Mouse (Mus musculus): ENCODE measurements at regions not wholly inside any gene's neighbourhood (a gene's known extent, or its start where the extent isn't known, plus 50 kb on each side); places are given as distances from the start of the nearest gene placed in this dataset.
A peak's percentile ranks its signal among the peaks of the same experiment; 100 is the strongest.

GRCm38 (mm10) chr7:115056992-115057645 is 313.6 kb downstream of the Insc start:
- DNase-seq (ENCODE audit: low spot score, missing footprints) (peak; percentile 92), ATAC-seq (ENCODE audit: low FRiP score) (peak; percentile 90)
- Histone ChIP-seq H3K9me3 (ENCODE audit: control insufficient read depth, low read length) (no peaks in the 10 kb centered on the region), H3K4me3 (ENCODE audit: low read depth, low read length) (no peak overlapping the region), H3K36me3 (ENCODE audit: control insufficient read depth, insufficient read depth, low read length) (no peaks in the 10 kb centered on the region), H3K27ac (ENCODE audit: low read depth, low read length) (no peak overlapping the region), H3K4me2 (peak overlapping the region; percentile 7; the same call in 1 of the 2 replicates), H3K4me1 (ENCODE audit: control insufficient read depth, insufficient read depth, low read length) (peaks cover 12% of the 10 kb centered on the region), H3K9ac (ENCODE audit: low read length) (no peak overlapping the region), H3K27me3 (ENCODE audit: control insufficient read depth, insufficient read depth, low read length) (no peaks in the 10 kb centered on the region; the same call in 1 of the 2 replicates)
- 21% methylated on average over 3 of the region's 3 CpGs for WGBS

- Histone ChIP-seq H3K4me2 (no peak overlapping the region), H3K4me3 (ENCODE audit: low read depth, low read length) (no peak overlapping the region), H3K36me3 (ENCODE audit: control insufficient read depth, insufficient read depth, low read length) (no peaks in the 10 kb centered on the region), H3K27me3 (ENCODE audit: control insufficient read depth, insufficient read depth, low read length) (no peaks in the 10 kb centered on the region; the same call in 1 of the 2 replicates), H3K9ac (ENCODE audit: low read length) (no peak overlapping the region), H3K27ac (ENCODE audit: low read depth, low read length) (no peak overlapping the region), H3K9me3 (ENCODE audit: control insufficient read depth, low read length) (no peaks in the 10 kb centered on the region), H3K4me1 (ENCODE audit: control insufficient read depth, insufficient read depth, low read length) (peaks cover 12% of the 10 kb centered on the region)
- no peak for DNase-seq (ENCODE audit: low spot score, missing footprints)
- 21% methylated on average over 3 of the region's 3 CpGs for WGBS
- peak; percentile 36; the same call in 1 of the 2 replicates for ATAC-seq (ENCODE audit: low FRiP score)
Measured at GRCm38 (mm10) chr7:115057736-115058135, 314.2 kb downstream of the Insc start.

GRCm38 (mm10) chr7:115060171-115060570 is 316.7 kb downstream of the Insc start:
- ATAC-seq (ENCODE audit: low FRiP score) (no peak), DNase-seq (ENCODE audit: low spot score, missing footprints) (no peak)
- 67% methylated on average over 5 of the region's 5 CpGs for WGBS
- H3K36me3 ChIP-seq (ENCODE audit: control insufficient read depth, insufficient read depth, low read length) = no peaks in the 10 kb centered on the region
- H3K4me3 ChIP-seq (ENCODE audit: low read depth, low read length) = no peak overlapping the region
- no peak overlapping the region for H3K9ac ChIP-seq (ENCODE audit: low read length)
- H3K4me1 ChIP-seq (ENCODE audit: control insufficient read depth, insufficient read depth, low read length) = peaks cover 12% of the 10 kb centered on the region
- no peak overlapping the region for H3K4me2 ChIP-seq
- no peaks in the 10 kb centered on the region for H3K9me3 ChIP-seq (ENCODE audit: control insufficient read depth, low read length)
- no peak overlapping the region for H3K27ac ChIP-seq (ENCODE audit: low read depth, low read length)
- no peaks in the 10 kb centered on the region; the same call in 1 of the 2 replicates for H3K27me3 ChIP-seq (ENCODE audit: control insufficient read depth, insufficient read depth, low read length)

GRCm38 (mm10) chr7:115062817-115063216 is 319.3 kb downstream of the Insc start:
- ATAC-seq (ENCODE audit: low FRiP score) (no peak), DNase-seq (ENCODE audit: low spot score, missing footprints) (no peak)
- Histone ChIP-seq H3K9ac (ENCODE audit: low read length) (no peak overlapping the region), H3K9me3 (ENCODE audit: control insufficient read depth, low read length) (no peaks in the 10 kb centered on the region), H3K4me3 (ENCODE audit: low read depth, low read length) (no peak overlapping the region), H3K36me3 (ENCODE audit: control insufficient read depth, insufficient read depth, low read length) (no peaks in the 10 kb centered on the region), H3K4me2 (no peak overlapping the region), H3K4me1 (ENCODE audit: control insufficient read depth, insufficient read depth, low read length) (peaks cover 2% of the 10 kb centered on the region), H3K27ac (ENCODE audit: low read depth, low read length) (no peak overlapping the region), H3K27me3 (ENCODE audit: control insufficient read depth, insufficient read depth, low read length) (no peaks in the 10 kb centered on the region; the same call in 1 of the 2 replicates)
- 72% methylated on average over 3 of the region's 3 CpGs for WGBS

GRCm38 (mm10) chr7:115067641-115068040 is 324.1 kb downstream of the Insc start:
- H3K9ac ChIP-seq (ENCODE audit: low read length) = no peak overlapping the region
- H3K36me3 ChIP-seq (ENCODE audit: control insufficient read depth, insufficient read depth, low read length) = no peaks in the 10 kb centered on the region
- H3K27ac ChIP-seq (ENCODE audit: low read depth, low read length) = no peak overlapping the region
- no peak overlapping the region for H3K4me3 ChIP-seq (ENCODE audit: low read depth, low read length)
- ATAC-seq (ENCODE audit: low FRiP score) (no peak), DNase-seq (ENCODE audit: low spot score, missing footprints) (no peak)
- no peaks in the 10 kb centered on the region for H3K27me3 ChIP-seq (ENCODE audit: control insufficient read depth, insufficient read depth, low read length)
- H3K4me1 ChIP-seq (ENCODE audit: control insufficient read depth, insufficient read depth, low read length) = no peaks in the 10 kb centered on the region
- WGBS = 94% methylated on average over 2 of the region's 2 CpGs
- H3K9me3 ChIP-seq (ENCODE audit: control insufficient read depth, low read length) = no peaks in the 10 kb centered on the region
- H3K4me2 ChIP-seq = no peak overlapping the region

- Histone ChIP-seq H3K9me3 (ENCODE audit: control insufficient read depth, low read length) (no peaks in the 10 kb centered on the region), H3K27me3 (ENCODE audit: control insufficient read depth, insufficient read depth, low read length) (no peaks in the 10 kb centered on the region), H3K4me3 (ENCODE audit: low read depth, low read length) (no peak overlapping the region), H3K27ac (ENCODE audit: low read depth, low read length) (no peak overlapping the region), H3K4me2 (no peak overlapping the region), H3K9ac (ENCODE audit: low read length) (no peak overlapping the region), H3K36me3 (ENCODE audit: control insufficient read depth, insufficient read depth, low read length) (no peaks in the 10 kb centered on the region), H3K4me1 (ENCODE audit: control insufficient read depth, insufficient read depth, low read length) (no peaks in the 10 kb centered on the region)
- ATAC-seq (ENCODE audit: low FRiP score) (no peak), DNase-seq (ENCODE audit: low spot score, missing footprints) (peak; percentile 14)
- WGBS = 76% methylated on average over 2 of the region's 2 CpGs
Measured at GRCm38 (mm10) chr7:115073406-115073805, 329.9 kb downstream of the Insc start.

- no peak overlapping the region for H3K4me2 ChIP-seq
- no peaks in the 10 kb centered on the region for H3K9me3 ChIP-seq (ENCODE audit: control insufficient read depth, low read length)
- H3K4me3 ChIP-seq (ENCODE audit: low read depth, low read length) = no peak overlapping the region
- H3K36me3 ChIP-seq (ENCODE audit: control insufficient read depth, insufficient read depth, low read length) = no peaks in the 10 kb centered on the region
- no peaks in the 10 kb centered on the region for H3K27me3 ChIP-seq (ENCODE audit: control insufficient read depth, insufficient read depth, low read length)
- ATAC-seq (ENCODE audit: low FRiP score) (no peak), DNase-seq (ENCODE audit: low spot score, missing footprints) (no peak)
- H3K27ac ChIP-seq (ENCODE audit: low read depth, low read length) = no peak overlapping the region
- no peak overlapping the region for H3K9ac ChIP-seq (ENCODE audit: low read length)
- WGBS = 91% methylated on average over 4 of the region's 4 CpGs
- H3K4me1 ChIP-seq (ENCODE audit: control insufficient read depth, insufficient read depth, low read length) = no peaks in the 10 kb centered on the region
Measured at GRCm38 (mm10) chr7:115076781-115077180, 333.3 kb downstream of the Insc start.

- WGBS = 87% methylated on average over 3 of the region's 3 CpGs
- DNase-seq (ENCODE audit: low spot score, missing footprints) = no peak
- Histone ChIP-seq H3K9me3 (ENCODE audit: control insufficient read depth, low read length) (no peaks in the 10 kb centered on the region), H3K27me3 (ENCODE audit: control insufficient read depth, insufficient read depth, low read length) (no peaks in the 10 kb centered on the region), H3K27ac (ENCODE audit: low read depth, low read length) (no peak overlapping the region), H3K4me2 (no peak overlapping the region), H3K4me1 (ENCODE audit: control insufficient read depth, insufficient read depth, low read length) (no peaks in the 10 kb centered on the region), H3K4me3 (ENCODE audit: low read depth, low read length) (no peak overlapping the region), H3K36me3 (ENCODE audit: control insufficient read depth, insufficient read depth, low read length) (no peaks in the 10 kb centered on the region), H3K9ac (ENCODE audit: low read length) (no peak overlapping the region)
- no peak for ATAC-seq (ENCODE audit: low FRiP score)
Measured at GRCm38 (mm10) chr7:115084711-115085380, 341.4 kb downstream of the Insc start.
